Mouse (Mus musculus): ENCODE measurements around the gene Micall2. TPM values are rescaled to one million over a fixed set of nuclear protein-coding genes. Genes with fewer than 3 reads are reported as not detected.

Gene Micall2
- polyA plus RNA-seq, 1 experiment from 2014 or later: 12.7 TPM

- WGBS: 3% methylated on average over 7 of the region's 7 CpGs
- Histone ChIP-seq H3K27ac (replicated peaks; ENCODE audit: low read depth, low read length) (peak overlapping the region; percentile 81), H3K4me1 (ENCODE audit: control insufficient read depth, insufficient read depth, low read length) (peaks cover 30% of the 10 kb centered on the region), H3K27me3 (ENCODE audit: control insufficient read depth, insufficient read depth, low read length) (0 out of 2 replicates have a peak, but pooled peaks cover 5% of the 10 kb centered on the region), H3K9me3 (ENCODE audit: control insufficient read depth, low read length) (no peaks in the 10 kb centered on the region), H3K36me3 (ENCODE audit: control insufficient read depth, insufficient read depth, low read length) (no peaks in the 10 kb centered on the region), H3K4me3 (replicated peaks; ENCODE audit: low read depth, low read length) (no peak overlapping the region), H3K4me2 (ENCODE audit: low read length) (peak overlapping the region; percentile 30), H3K9ac (replicated peaks; ENCODE audit: low read length) (no peak overlapping the region)
- ATAC-seq (ENCODE audit: low FRiP score, low TSS enrichment): peak; percentile 38; the same call in 1 of the 2 replicates
- peak; percentile 75 for DNase-seq
Observed at GRCm38 (mm10) chr5:139682631-139682977, 53.5 kb downstream of the Micall2 start.

GRCm38 (mm10) chr5:139681832-139682630, 54.1 kb downstream of the Micall2 start:
- DNase-seq: peak; percentile 83
- peak overlapping the region; percentile 30 for H3K4me2 ChIP-seq (ENCODE audit: low read length)
- no peaks in the 10 kb centered on the region for H3K9me3 ChIP-seq (ENCODE audit: control insufficient read depth, low read length)
- 0 out of 2 replicates have a peak, but pooled peaks cover 5% of the 10 kb centered on the region for H3K27me3 ChIP-seq (ENCODE audit: control insufficient read depth, insufficient read depth, low read length)
- H3K36me3 ChIP-seq (ENCODE audit: control insufficient read depth, insufficient read depth, low read length): no peaks in the 10 kb centered on the region
- H3K4me3 ChIP-seq (replicated peaks; ENCODE audit: low read depth, low read length): no peak overlapping the region
- WGBS: 3% methylated on average over 20 of the region's 20 CpGs
- H3K9ac ChIP-seq (replicated peaks; ENCODE audit: low read length): no peak overlapping the region
- peak; percentile 65; the same call in 1 of the 2 replicates for ATAC-seq (ENCODE audit: low FRiP score, low TSS enrichment)
- peaks cover 26% of the 10 kb centered on the region for H3K4me1 ChIP-seq (ENCODE audit: control insufficient read depth, insufficient read depth, low read length)
- peak overlapping the region; percentile 81 for H3K27ac ChIP-seq (replicated peaks; ENCODE audit: low read depth, low read length)

GRCm38 (mm10) chr5:139675707-139675967, 60.5 kb downstream of the Micall2 start:
- H3K27me3 ChIP-seq (ENCODE audit: control insufficient read depth, insufficient read depth, low read length): 0 out of 2 replicates have a peak, but pooled peaks cover 7% of the 10 kb centered on the region
- no peaks in the 10 kb centered on the region for H3K36me3 ChIP-seq (ENCODE audit: control insufficient read depth, insufficient read depth, low read length)
- no peaks in the 10 kb centered on the region for H3K9me3 ChIP-seq (ENCODE audit: control insufficient read depth, low read length)
- H3K4me3 ChIP-seq (replicated peaks; ENCODE audit: low read depth, low read length): no peak overlapping the region
- DNase-seq (no peak), ATAC-seq (ENCODE audit: low FRiP score, low TSS enrichment) (no peak)
- H3K27ac ChIP-seq (replicated peaks; ENCODE audit: low read depth, low read length): no peak overlapping the region
- H3K4me1 ChIP-seq (ENCODE audit: control insufficient read depth, insufficient read depth, low read length): peaks cover 5% of the 10 kb centered on the region; the same call in 1 of the 2 replicates
- no peak overlapping the region for H3K9ac ChIP-seq (replicated peaks; ENCODE audit: low read length)
- H3K4me2 ChIP-seq (ENCODE audit: low read length): no peak overlapping the region

- Histone ChIP-seq H3K9ac (replicated peaks; ENCODE audit: low read length) (no peak overlapping the region), H3K9me3 (ENCODE audit: control insufficient read depth, low read length) (no peaks in the 10 kb centered on the region), H3K36me3 (ENCODE audit: control insufficient read depth, insufficient read depth, low read length) (no peaks in the 10 kb centered on the region), H3K27me3 (ENCODE audit: control insufficient read depth, insufficient read depth, low read length) (0 out of 2 replicates have a peak, but pooled peaks cover 7% of the 10 kb centered on the region), H3K4me1 (ENCODE audit: control insufficient read depth, insufficient read depth, low read length) (peaks cover 5% of the 10 kb centered on the region; the same call in 1 of the 2 replicates), H3K4me3 (replicated peaks; ENCODE audit: low read depth, low read length) (no peak overlapping the region), H3K27ac (replicated peaks; ENCODE audit: low read depth, low read length) (no peak overlapping the region), H3K4me2 (ENCODE audit: low read length) (no peak overlapping the region)
- no peak for ATAC-seq (ENCODE audit: low FRiP score, low TSS enrichment)
- peak; percentile 50 for DNase-seq
- WGBS: 32% methylated on average over 13 of the region's 13 CpGs
Observed at GRCm38 (mm10) chr5:139674940-139675706, 61.0 kb downstream of the Micall2 start.

GRCm38 (mm10) chr5:139669380-139669779, 66.8 kb downstream of the Micall2 start:
- H3K27me3 ChIP-seq (ENCODE audit: control insufficient read depth, insufficient read depth, low read length): peaks cover 12% of the 10 kb centered on the region; the same call in 1 of the 2 replicates

GRCm38 (mm10) chr5:139668494-139668893, 67.6 kb downstream of the Micall2 start:
- H3K9ac ChIP-seq (replicated peaks; ENCODE audit: low read length): no peak overlapping the region
- H3K4me1 ChIP-seq (ENCODE audit: control insufficient read depth, insufficient read depth, low read length): 0 out of 2 replicates have a peak, but pooled peaks cover 7% of the 10 kb centered on the region
- no peak overlapping the region for H3K27ac ChIP-seq (replicated peaks; ENCODE audit: low read depth, low read length)
- H3K9me3 ChIP-seq (ENCODE audit: control insufficient read depth, low read length): no peaks in the 10 kb centered on the region
- peak overlapping the region; percentile 33; the same call in 1 of the 2 replicates for H3K4me2 ChIP-seq (ENCODE audit: low read length)
- DNase-seq: peak; percentile 88
- H3K4me3 ChIP-seq (replicated peaks; ENCODE audit: low read depth, low read length): 0 out of 2 replicates have a peak overlapping the region, but pooled peaks have one; percentile 12
- H3K27me3 ChIP-seq (ENCODE audit: control insufficient read depth, insufficient read depth, low read length): peaks cover 8% of the 10 kb centered on the region; the same call in 1 of the 2 replicates
- ATAC-seq (ENCODE audit: low FRiP score, low TSS enrichment): peak; percentile 58; the same call in 1 of the 2 replicates
- no peaks in the 10 kb centered on the region for H3K36me3 ChIP-seq (ENCODE audit: control insufficient read depth, insufficient read depth, low read length)
- under 1% methylated on average over 24 of the region's 24 CpGs for WGBS

More at GRCm38 (mm10) chr5:139669380-139669779, 66.8 kb downstream of the Micall2 start:
- H3K4me2 ChIP-seq (ENCODE audit: low read length): no peak overlapping the region
- WGBS: 11% methylated on average over 8 of the region's 8 CpGs
- 0 out of 2 replicates have a peak, but pooled peaks cover 7% of the 10 kb centered on the region for H3K4me1 ChIP-seq (ENCODE audit: control insufficient read depth, insufficient read depth, low read length)
- H3K36me3 ChIP-seq (ENCODE audit: control insufficient read depth, insufficient read depth, low read length): no peaks in the 10 kb centered on the region
- ATAC-seq (ENCODE audit: low FRiP score, low TSS enrichment): no peak
- DNase-seq: peak; percentile 68
- H3K9ac ChIP-seq (replicated peaks; ENCODE audit: low read length): no peak overlapping the region
- no peak overlapping the region for H3K4me3 ChIP-seq (replicated peaks; ENCODE audit: low read depth, low read length)
- no peak overlapping the region for H3K27ac ChIP-seq (replicated peaks; ENCODE audit: low read depth, low read length)
- H3K9me3 ChIP-seq (ENCODE audit: control insufficient read depth, low read length): no peaks in the 10 kb centered on the region

- H3K4me1 ChIP-seq (ENCODE audit: control insufficient read depth, insufficient read depth, low read length): 0 out of 2 replicates have a peak, but pooled peaks cover 7% of the 10 kb centered on the region
- 44% methylated on average over 2 of the region's 2 CpGs for WGBS
Observed at GRCm38 (mm10) chr5:139666496-139666895, 69.6 kb downstream of the Micall2 start.

GRCm38 (mm10) chr5:139665375-139665774, 70.8 kb downstream of the Micall2 start:
- H3K36me3 ChIP-seq (ENCODE audit: control insufficient read depth, insufficient read depth, low read length): no peaks in the 10 kb centered on the region
- H3K27ac ChIP-seq (replicated peaks; ENCODE audit: low read depth, low read length): no peak overlapping the region
- WGBS: 70% methylated on average over 3 of the region's 3 CpGs
- no peak overlapping the region for H3K4me2 ChIP-seq (ENCODE audit: low read length)
- H3K4me3 ChIP-seq (replicated peaks; ENCODE audit: low read depth, low read length): no peak overlapping the region
- H3K27me3 ChIP-seq (ENCODE audit: control insufficient read depth, insufficient read depth, low read length): peaks cover 6% of the 10 kb centered on the region; the same call in 1 of the 2 replicates
- H3K4me1 ChIP-seq (ENCODE audit: control insufficient read depth, insufficient read depth, low read length): 0 out of 2 replicates have a peak, but pooled peaks cover 7% of the 10 kb centered on the region
- H3K9me3 ChIP-seq (ENCODE audit: control insufficient read depth, low read length): no peaks in the 10 kb centered on the region
- no peak overlapping the region for H3K9ac ChIP-seq (replicated peaks; ENCODE audit: low read length)
- ATAC-seq (ENCODE audit: low FRiP score, low TSS enrichment) (no peak), DNase-seq (no peak)

More at GRCm38 (mm10) chr5:139666496-139666895, 69.6 kb downstream of the Micall2 start:
- Histone ChIP-seq H3K36me3 (ENCODE audit: control insufficient read depth, insufficient read depth, low read length) (no peaks in the 10 kb centered on the region), H3K9me3 (ENCODE audit: control insufficient read depth, low read length) (no peaks in the 10 kb centered on the region), H3K4me2 (ENCODE audit: low read length) (no peak overlapping the region), H3K4me3 (replicated peaks; ENCODE audit: low read depth, low read length) (no peak overlapping the region), H3K9ac (replicated peaks; ENCODE audit: low read length) (no peak overlapping the region), H3K27ac (replicated peaks; ENCODE audit: low read depth, low read length) (no peak overlapping the region), H3K27me3 (ENCODE audit: control insufficient read depth, insufficient read depth, low read length) (peaks cover 6% of the 10 kb centered on the region; the same call in 1 of the 2 replicates)
- no peak for ATAC-seq (ENCODE audit: low FRiP score, low TSS enrichment)
- DNase-seq: no peak

All from midbrain, embryonic 14.5 days (tissue).